Mouse (Mus musculus) liver, postnatal 0 days (tissue): Measurements from ENCODE around the gene Tmem109.

Experiments
- CTCF ChIP-seq: sonication (generic); IDR thresholded peaks from 2 replicates; pipeline ENCODE4 v1.5.1; 2016; ENCODE audit warnings: antibody characterized with exemption, low read depth
- EP300 ChIP-seq: IDR thresholded peaks from 2 replicates; pipeline ENCODE4 v1.6.1; 2016; ENCODE audit warnings: antibody characterized with exemption, low read depth, mild to moderate bottlenecking

DNA sequence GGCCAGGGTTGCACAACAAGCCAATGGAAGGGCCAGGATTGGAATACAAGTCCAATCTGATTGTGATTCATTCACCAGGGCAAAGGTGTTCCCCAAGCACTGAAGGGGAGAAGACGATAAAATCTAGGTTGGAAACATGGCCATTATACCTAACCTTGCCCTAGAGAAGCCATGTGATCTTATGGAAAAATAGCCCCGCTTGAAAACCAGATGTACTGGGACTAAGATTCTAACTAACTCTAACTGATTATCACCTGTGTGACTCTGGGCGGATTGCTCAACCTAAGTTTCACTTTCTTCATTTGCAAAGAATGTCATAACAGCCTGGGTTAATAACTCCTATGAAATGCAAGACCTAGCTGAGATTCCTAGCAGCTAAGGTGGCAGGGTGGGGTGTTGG lies 26.4 kb downstream of the Tmem109 start:
- TF ChIP-seq CTCF (no peak), EP300 (no peak)
